Mouse (Mus musculus) CH12.LX (cell line): ENCODE measurements around the gene Gm17949.

Source experiments
- CTCF ChIP-seq, 2 experiments: IDR thresholded peaks in 1 of 2; conservative IDR thresholded peaks in 1 of 2; 2 replicates each; pipeline ENCODE4 v1.5.1; 2011 to 2012; ENCODE audit warnings: low read depth in 2 of 2, low read length in 2 of 2, improper control_type of control experiment in 1 of 2, inconsistent platforms in 1 of 2, mild to moderate bottlenecking in 1 of 2, moderate library complexity in 1 of 2
- E2F4 ChIP-seq: IDR thresholded peaks from 2 replicates; pipeline ENCODE4 v1.6.1; 2011; ENCODE audit warnings: low read depth, low read length, improper control_type of control experiment; ENCODE audit not compliant: insufficient replicate concordance
- EP300 ChIP-seq: IDR thresholded peaks from 2 replicates; pipeline ENCODE4 v1.6.1; 2011; ENCODE audit warnings: low read length, improper control_type of control experiment
- NRF1 ChIP-seq: IDR thresholded peaks from 2 replicates; pipeline ENCODE4 v1.6.1; 2014; ENCODE audit warnings: low read depth, mild to moderate bottlenecking, inconsistent platforms, low read length, improper control_type of control experiment, moderate library complexity
- PAX5 ChIP-seq: IDR thresholded peaks from 2 replicates; pipeline ENCODE4 v1.6.1; 2012; ENCODE audit warnings: low read length, inconsistent platforms, mixed read lengths
- POLR2A ChIP-seq: IDR thresholded peaks from 2 replicates; pipeline ENCODE4 v1.6.1; 2011; ENCODE audit warnings: low read depth, mild to moderate bottlenecking, improper control_type of control experiment, low read length
- POLR2AphosphoS2 ChIP-seq: IDR thresholded peaks from 2 replicates; pipeline ENCODE4 v1.6.1; 2011; ENCODE audit warnings: low read depth, low read length, improper control_type of control experiment
- TCF12 ChIP-seq: IDR thresholded peaks from 2 replicates; pipeline ENCODE4 v1.6.1; 2014; ENCODE audit warnings: low read depth, mild to moderate bottlenecking, inconsistent platforms, low read length, improper control_type of control experiment
- ZMIZ1 ChIP-seq: IDR thresholded peaks from 2 replicates; pipeline ENCODE4 v1.6.1; 2012; ENCODE audit warnings: low read depth, mild to moderate bottlenecking, inconsistent platforms, low read length, improper control_type of control experiment

- TF ChIP-seq ZMIZ1 (no peak), TCF12 (no peak), PAX5 (no peak), POLR2A (no peak), E2F4 (no peak), CTCF (conservative IDR thresholded peaks at IDR 0.05 in 1 of 2, IDR thresholded peaks at IDR 0.05 in 1 of 2; ENCODE audit: low read depth in 2 of 2, low read length in 2 of 2) (no peak), POLR2AphosphoS2 (no peak), EP300 (no peak), NRF1 (no peak)
Observed at GRCm38 (mm10) chr17:57062548-57062947, 51.3 kb downstream of the Gm17949 start.
